Mouse (Mus musculus): ENCODE data around the gene Tecpr2. TPM values are rescaled to one million over a fixed set of nuclear protein-coding genes. Genes with fewer than 3 reads are reported as not detected.

Gene Tecpr2
- total RNA-seq, 2 experiments from 2014 or later, result 51.4 TPM

DNA sequence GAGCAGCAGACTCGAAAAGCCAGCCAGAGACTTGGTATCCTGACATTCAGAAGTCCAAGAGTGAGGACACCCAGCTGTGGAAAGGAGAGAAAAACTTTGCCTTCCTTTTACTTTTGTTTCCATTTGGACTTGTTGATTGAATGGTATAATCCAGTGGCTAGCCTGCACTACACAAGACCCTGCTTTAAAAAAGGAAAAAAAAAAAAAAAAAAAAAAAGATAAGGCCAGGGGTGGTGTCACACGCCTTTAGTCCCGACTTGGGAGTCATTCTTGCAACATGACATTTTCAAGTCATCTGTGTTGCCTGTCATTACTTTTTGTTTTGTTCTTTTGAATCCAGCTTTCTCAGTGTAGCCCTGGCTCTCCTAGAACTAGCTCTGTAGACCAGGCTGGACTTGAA is 132.5 kb downstream of the Tecpr2 start:
- intact Hi-C loops (cut with DNase I), result no loop called here
- no peak for DNase-seq (ENCODE audit: low spot score in 2 of 2)

Other genes starting within 250 kb of the Tecpr2 start
- gene 1700001K19Rik, start 206.6 kb upstream of the Tecpr2 start, total RNA-seq (2021), result not detected
- gene Hsp90aa1, start 186.5 kb upstream of the Tecpr2 start, total RNA-seq (2021), result 1,000 to 10,000 TPM; 1,001 to 1,007 TPM
- 10 to 100 TPM; 45.9 to 46.6 TPM for gene Wdr20, start 151.3 kb upstream of the Tecpr2 start, total RNA-seq (2021)
- 10 to 100 TPM; 10.9 to 12.1 TPM for gene Mok, start 48.3 kb upstream of the Tecpr2 start, total RNA-seq (2021)
- 10 to 100 TPM; 10.7 to 13.1 TPM for gene Zfp839, start 39.0 kb upstream of the Tecpr2 start, total RNA-seq (2021)
- gene Cinp, start 119 bp upstream of the Tecpr2 start, total RNA-seq (2021), result 100 to 1,000 TPM; 100 to 103 TPM
- gene Ankrd9, start 89.8 kb downstream of the Tecpr2 start, total RNA-seq (2021), result 10 to 100 TPM; 15.1 to 19.4 TPM
- 10 to 100 TPM; 14.5 to 18.7 TPM for gene Rcor1, start 150.1 kb downstream of the Tecpr2 start, total RNA-seq (2021)

Measured in left cerebral cortex, postnatal 36 days (tissue).